Mouse (Mus musculus): Measurements from ENCODE around the gene Brd2.

GRCm38 (mm10) chr17:34109806-34110195 lies 12.6 kb downstream of the Brd2 start:
- TF ChIP-seq CTCF (conservative IDR thresholded peaks at IDR 0.05; ENCODE audit: insufficient read depth, insufficient read length, low read depth, low read length) (no peak), POLR2A (IDR thresholded peaks at IDR 0.05; ENCODE audit: low read depth, low read length) (no peak)

All from kidney, adult 2 months (tissue).